Mouse (Mus musculus) hindbrain, embryonic 16.5 days (tissue): ENCODE measurements at regions not wholly inside any gene's neighbourhood (a gene's known extent, or its start where the extent isn't known, plus 50 kb on each side); places are given as distances from the start of the nearest gene placed in this dataset.

ENCODE experiments used
- ATAC-seq: fragments of 200-750 bp; cut with Nextera tagmentation; 2 replicates; pipeline ENCODE4 v1.8.0; 2017; ENCODE audit warnings: moderate TSS enrichment, moderate library complexity
- H3K27ac ChIP-seq: fragments of 300-500 bp; sonication (generic); 2 replicates; pipeline ENCODE4 v1.5.1; 2014; ENCODE audit warnings: low read depth, mild to moderate bottlenecking, control low read depth, low read length, moderate library complexity
- H3K27me3 ChIP-seq: fragments of 300-500 bp; sonication (generic); replicated peaks from 2 replicates; pipeline ENCODE4 v1.6.1; 2014; ENCODE audit warnings: low read length; ENCODE audit not compliant: control insufficient read depth, insufficient read depth
- H3K36me3 ChIP-seq: fragments of 300-500 bp; sonication (generic); 2 replicates; pipeline ENCODE4 v1.6.1; 2014; ENCODE audit warnings: mild to moderate bottlenecking, low read length, moderate library complexity, mixed read lengths; ENCODE audit not compliant: control insufficient read depth, insufficient read depth
- H3K4me1 ChIP-seq: fragments of 300-500 bp; sonication (generic); 2 replicates; pipeline ENCODE4 v1.6.1; 2014; ENCODE audit warnings: low read depth, low read length; ENCODE audit not compliant: control insufficient read depth, insufficient read depth
- H3K4me2 ChIP-seq: fragments of 300-500 bp; sonication (generic); 2 replicates; pipeline ENCODE4 v1.6.1; 2014; ENCODE audit warnings: mild to moderate bottlenecking, low read length, control low read depth, moderate library complexity
- H3K4me3 ChIP-seq: fragments of 300-500 bp; sonication (generic); 2 replicates; pipeline ENCODE4 v1.5.1; 2014; ENCODE audit warnings: mild to moderate bottlenecking, low read length, control low read depth, moderate library complexity
- H3K9ac ChIP-seq: fragments of 300-500 bp; sonication (generic); 2 replicates; pipeline ENCODE4 v1.6.1; 2014; ENCODE audit warnings: low read depth, mild to moderate bottlenecking, control low read depth, low read length, moderate library complexity
- H3K9me3 ChIP-seq: fragments of 300-500 bp; sonication (generic); 2 replicates; pipeline ENCODE4 v1.6.1; 2014; ENCODE audit warnings: mild to moderate bottlenecking, low read length, moderate library complexity; ENCODE audit not compliant: control insufficient read depth
- WGBS: fragments of 180-500 bp; shearing (Covaris S2); extraction: QIAGEN DNeasy Blood & Tissue Kit; methylation state at CpG from one replicate; pipeline ENCODE4 v1.1.7; 2014; 5-methylcytosine and 5-hydroxymethylcytosine counted together

GRCm38 (mm10) chr15:38374786-38375185 is 949.4 kb downstream of the 4930447A16Rik start:
- no peaks in the 10 kb centered on the region for H3K36me3 ChIP-seq
- no peak overlapping the region for H3K9ac ChIP-seq
- no peaks in the 10 kb centered on the region for H3K27me3 ChIP-seq
- WGBS, result 73% methylated on average over 6 of the region's 6 CpGs
- no peak for ATAC-seq
- H3K4me2 ChIP-seq, result no peak overlapping the region
- H3K9me3 ChIP-seq, result no peaks in the 10 kb centered on the region
- H3K27ac ChIP-seq, result no peak overlapping the region
- H3K4me1 ChIP-seq, result no peaks in the 10 kb centered on the region; the same call in none of the 2 replicates
- no peak overlapping the region for H3K4me3 ChIP-seq

- Histone ChIP-seq H3K27ac (no peak overlapping the region), H3K4me2 (no peak overlapping the region), H3K9me3 (no peaks in the 10 kb centered on the region), H3K36me3 (no peaks in the 10 kb centered on the region), H3K4me1 (no peaks in the 10 kb centered on the region; the same call in none of the 2 replicates), H3K27me3 (no peaks in the 10 kb centered on the region), H3K9ac (no peak overlapping the region), H3K4me3 (no peak overlapping the region)
- 88% methylated on average over 8 of the region's 8 CpGs for WGBS
- no peak for ATAC-seq
Measured at GRCm38 (mm10) chr15:38378106-38378505, 952.8 kb downstream of the 4930447A16Rik start.

- no peak for ATAC-seq
- 69% methylated on average over 7 of the region's 7 CpGs for WGBS
- Histone ChIP-seq H3K9ac (no peak overlapping the region), H3K4me3 (no peak overlapping the region), H3K27me3 (no peaks in the 10 kb centered on the region), H3K4me1 (peaks cover 12% of the 10 kb centered on the region), H3K27ac (no peak overlapping the region), H3K4me2 (no peak overlapping the region), H3K9me3 (no peaks in the 10 kb centered on the region), H3K36me3 (no peaks in the 10 kb centered on the region)
Measured at GRCm38 (mm10) chr15:38387617-38388016, 962.3 kb downstream of the 4930447A16Rik start.

GRCm38 (mm10) chr15:38388436-38388835 is 963.1 kb downstream of the 4930447A16Rik start:
- H3K27me3 ChIP-seq, result no peaks in the 10 kb centered on the region
- no peaks in the 10 kb centered on the region for H3K36me3 ChIP-seq
- no peak overlapping the region for H3K27ac ChIP-seq
- no peak overlapping the region for H3K4me2 ChIP-seq
- peaks cover 12% of the 10 kb centered on the region for H3K4me1 ChIP-seq
- no peaks in the 10 kb centered on the region for H3K9me3 ChIP-seq
- H3K4me3 ChIP-seq, result no peak overlapping the region
- no peak for ATAC-seq
- 92% methylated on average over 7 of the region's 7 CpGs for WGBS
- no peak overlapping the region for H3K9ac ChIP-seq

- no peak overlapping the region for H3K27ac ChIP-seq
- WGBS, result 74% methylated on average over 12 of the region's 12 CpGs
- 0 out of 2 replicates have a peak, but pooled peaks have one; percentile 37 for ATAC-seq
Measured at GRCm38 (mm10) chr15:38390450-38390849, 965.1 kb downstream of the 4930447A16Rik start.

GRCm38 (mm10) chr15:38391420-38391819 is 966.1 kb downstream of the 4930447A16Rik start:
- Histone ChIP-seq H3K36me3 (no peaks in the 10 kb centered on the region), H3K4me2 (no peak overlapping the region), H3K4me1 (no peaks in the 10 kb centered on the region), H3K27ac (no peak overlapping the region), H3K27me3 (no peaks in the 10 kb centered on the region), H3K9ac (no peak overlapping the region), H3K4me3 (no peak overlapping the region), H3K9me3 (no peaks in the 10 kb centered on the region)
- 73% methylated on average over 6 of the region's 6 CpGs for WGBS
- ATAC-seq, result no peak

More at GRCm38 (mm10) chr15:38390450-38390849, 965.1 kb downstream of the 4930447A16Rik start:
- H3K27me3 ChIP-seq, result no peaks in the 10 kb centered on the region
- H3K4me2 ChIP-seq, result no peak overlapping the region
- no peak overlapping the region for H3K9ac ChIP-seq
- no peaks in the 10 kb centered on the region for H3K4me1 ChIP-seq
- H3K36me3 ChIP-seq, result no peaks in the 10 kb centered on the region
- H3K9me3 ChIP-seq, result no peaks in the 10 kb centered on the region
- no peak overlapping the region for H3K4me3 ChIP-seq

GRCm38 (mm10) chr15:38391860-38392259 is 966.5 kb downstream of the 4930447A16Rik start:
- no peaks in the 10 kb centered on the region for H3K36me3 ChIP-seq
- H3K27ac ChIP-seq, result no peak overlapping the region
- 37% methylated on average over 2 of the region's 4 CpGs for WGBS
- H3K27me3 ChIP-seq, result no peaks in the 10 kb centered on the region
- no peak for ATAC-seq
- H3K9me3 ChIP-seq, result no peaks in the 10 kb centered on the region
- no peak overlapping the region for H3K4me2 ChIP-seq
- H3K9ac ChIP-seq, result no peak overlapping the region
- no peak overlapping the region for H3K4me3 ChIP-seq
- no peaks in the 10 kb centered on the region for H3K4me1 ChIP-seq

GRCm38 (mm10) chr15:38392441-38393149 is 967.2 kb downstream of the 4930447A16Rik start:
- no peaks in the 10 kb centered on the region for H3K9me3 ChIP-seq
- H3K4me3 ChIP-seq, result no peak overlapping the region
- H3K36me3 ChIP-seq, result no peaks in the 10 kb centered on the region
- no peak overlapping the region for H3K9ac ChIP-seq
- ATAC-seq, result no peak
- no peaks in the 10 kb centered on the region for H3K27me3 ChIP-seq
- H3K4me1 ChIP-seq, result no peaks in the 10 kb centered on the region
- H3K27ac ChIP-seq, result no peak overlapping the region
- H3K4me2 ChIP-seq, result no peak overlapping the region
- WGBS, result 69% methylated on average over 5 of the region's 5 CpGs

GRCm38 (mm10) chr15:38398852-38399251 is 973.5 kb downstream of the 4930447A16Rik start:
- Histone ChIP-seq H3K36me3 (no peaks in the 10 kb centered on the region), H3K27me3 (no peaks in the 10 kb centered on the region), H3K4me3 (no peak overlapping the region), H3K4me1 (no peaks in the 10 kb centered on the region), H3K9me3 (no peaks in the 10 kb centered on the region), H3K27ac (no peak overlapping the region), H3K9ac (no peak overlapping the region), H3K4me2 (no peak overlapping the region)
- 83% methylated on average over 4 of the region's 4 CpGs for WGBS
- no peak for ATAC-seq
